Mouse (Mus musculus): ENCODE data around the gene Rarres1. TPM values are rescaled to one million over a fixed set of nuclear protein-coding genes. Genes with fewer than 3 reads are reported as not detected.

Rarres1 gene
- total RNA-seq, 2 experiments from 2014 or later = 1.3 to 1.5 TPM

DNA sequence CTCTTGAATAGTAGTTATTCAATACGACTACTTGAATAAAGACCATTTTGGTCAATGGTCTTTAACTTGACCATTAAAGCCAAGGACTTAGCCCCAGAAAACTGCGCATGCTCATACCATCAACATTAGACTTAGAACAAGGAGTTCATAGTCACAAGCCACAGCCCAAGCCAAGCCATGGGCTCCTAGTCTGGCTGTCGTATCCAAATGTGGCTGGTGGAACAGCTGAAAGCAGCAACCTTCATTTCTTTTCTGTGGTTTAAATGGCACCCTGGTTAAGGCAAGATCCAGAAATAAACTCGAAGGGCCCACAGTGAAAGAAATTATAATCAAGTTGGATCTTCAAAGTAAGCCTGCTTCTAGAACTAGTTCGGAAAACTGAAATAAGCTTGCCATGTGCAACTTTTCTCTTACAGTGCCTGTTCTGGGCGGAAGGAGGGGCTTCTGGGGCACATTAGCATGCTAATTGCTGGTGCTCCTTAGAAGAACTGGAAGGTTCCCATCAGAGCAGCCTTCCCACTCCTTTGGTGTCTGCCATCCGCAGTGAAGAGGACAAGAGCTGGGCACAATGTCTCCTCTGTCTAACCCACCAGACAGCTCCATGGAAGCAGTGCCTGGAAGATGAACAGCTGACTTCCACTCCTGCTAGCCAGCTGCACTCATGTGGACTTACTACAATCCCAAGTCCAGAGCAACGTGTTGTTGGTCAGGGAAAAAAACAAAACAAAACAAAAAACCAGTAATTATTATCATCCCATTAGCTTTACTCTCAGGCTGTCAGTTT, 23.0 kb downstream of the Rarres1 start:
- DNase-seq = no peak

DNA sequence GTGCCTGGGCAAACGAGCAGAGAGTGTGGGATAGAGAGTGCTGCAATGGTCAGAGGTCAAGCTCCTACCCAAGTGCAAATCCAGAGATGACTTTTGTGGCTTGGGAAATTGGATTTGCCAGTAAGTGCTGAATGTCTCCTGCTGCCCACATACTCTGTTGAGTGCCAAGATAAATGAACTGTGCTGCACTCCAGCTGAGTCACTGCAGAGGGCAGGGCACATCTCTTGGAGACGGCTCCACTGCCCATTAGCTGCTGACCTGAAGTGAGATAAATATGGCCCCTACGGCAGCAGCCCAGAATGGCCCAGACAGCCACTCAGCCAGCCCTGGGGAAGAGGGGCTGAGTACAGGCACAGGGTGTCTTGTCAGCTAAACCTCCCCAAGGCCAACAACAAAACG, 25.2 kb downstream of the Rarres1 start:
- no peak for DNase-seq

DNA sequence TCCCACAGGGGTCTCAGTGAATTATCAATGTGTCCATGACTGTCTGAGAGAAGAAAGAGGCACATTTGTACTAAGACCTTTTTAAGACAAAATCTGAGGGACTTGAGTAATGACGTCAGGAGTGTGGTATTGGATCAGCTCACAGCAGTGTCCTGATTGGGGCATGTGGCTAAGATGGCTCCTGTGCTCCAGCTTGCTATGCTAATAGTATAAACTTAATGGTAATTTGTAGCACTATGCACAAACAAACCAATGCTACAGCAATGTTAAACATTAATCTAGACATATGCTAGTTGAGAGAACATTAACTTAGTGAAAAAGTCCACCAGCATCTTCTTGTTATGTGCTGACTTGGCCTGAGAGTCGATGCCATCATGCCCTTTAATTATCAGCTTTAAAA, 30.1 kb downstream of the Rarres1 start:
- no peak for DNase-seq

DNA sequence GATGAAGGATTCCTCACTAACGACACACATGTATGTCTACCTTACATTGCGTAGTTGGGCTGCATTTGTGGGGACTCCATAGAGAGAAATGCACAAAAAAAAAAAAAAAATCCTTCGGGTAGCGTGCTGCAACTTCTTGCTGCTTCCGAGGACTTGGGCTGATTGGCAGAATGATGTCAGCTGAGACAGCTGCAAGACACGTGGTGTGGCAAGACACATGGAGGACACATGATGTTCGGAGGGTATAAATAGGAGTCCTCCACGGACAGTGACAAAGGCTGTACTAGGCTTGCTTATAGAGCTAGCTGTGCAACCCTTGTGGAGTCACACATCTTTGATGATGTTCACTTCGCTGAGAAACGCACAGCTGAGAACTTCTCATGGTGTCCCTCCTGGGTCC, 32.9 kb downstream of the Rarres1 start:
- DNase-seq = no peak

DNA sequence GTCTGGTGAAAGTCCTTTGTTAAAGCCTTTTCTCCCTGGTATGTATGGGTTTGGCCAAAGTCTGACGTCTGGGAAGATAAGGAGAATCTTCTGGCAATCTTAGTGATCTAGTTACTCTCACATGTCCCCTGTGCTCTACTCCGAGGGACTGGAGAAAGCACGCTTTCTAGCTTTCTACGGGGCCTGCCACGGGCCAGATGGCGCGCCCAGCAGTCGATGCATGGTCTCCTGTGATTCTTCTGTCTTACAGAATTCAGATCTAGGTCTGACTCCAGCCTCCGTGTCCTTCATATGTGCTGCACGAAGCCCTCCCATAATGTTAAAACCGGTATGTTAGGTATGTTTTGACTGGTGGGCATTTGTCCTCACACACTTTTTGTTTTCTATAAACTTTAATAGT, 35.5 kb downstream of the Rarres1 start:
- DNase-seq = no peak

DNA sequence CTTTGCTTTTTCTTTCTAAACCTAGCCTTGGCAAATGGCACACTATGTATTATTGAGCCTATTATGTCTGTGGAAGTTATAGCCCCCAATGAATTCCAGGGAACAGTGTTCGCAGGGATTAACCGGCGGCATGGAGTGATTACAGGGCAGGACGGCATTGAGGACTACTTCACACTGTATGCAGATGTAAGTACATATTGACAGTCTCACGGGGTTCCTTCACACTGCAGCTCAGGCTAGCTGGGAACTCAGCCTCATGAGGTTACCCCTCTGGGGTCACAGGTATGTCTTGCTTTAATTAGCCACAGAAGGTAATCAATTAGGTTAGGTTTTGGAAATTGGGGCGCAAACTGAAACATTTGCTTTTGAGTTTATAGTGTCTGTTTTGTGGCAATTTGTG, 41.9 kb downstream of the Rarres1 start:
- DNase-seq = no peak

DNA sequence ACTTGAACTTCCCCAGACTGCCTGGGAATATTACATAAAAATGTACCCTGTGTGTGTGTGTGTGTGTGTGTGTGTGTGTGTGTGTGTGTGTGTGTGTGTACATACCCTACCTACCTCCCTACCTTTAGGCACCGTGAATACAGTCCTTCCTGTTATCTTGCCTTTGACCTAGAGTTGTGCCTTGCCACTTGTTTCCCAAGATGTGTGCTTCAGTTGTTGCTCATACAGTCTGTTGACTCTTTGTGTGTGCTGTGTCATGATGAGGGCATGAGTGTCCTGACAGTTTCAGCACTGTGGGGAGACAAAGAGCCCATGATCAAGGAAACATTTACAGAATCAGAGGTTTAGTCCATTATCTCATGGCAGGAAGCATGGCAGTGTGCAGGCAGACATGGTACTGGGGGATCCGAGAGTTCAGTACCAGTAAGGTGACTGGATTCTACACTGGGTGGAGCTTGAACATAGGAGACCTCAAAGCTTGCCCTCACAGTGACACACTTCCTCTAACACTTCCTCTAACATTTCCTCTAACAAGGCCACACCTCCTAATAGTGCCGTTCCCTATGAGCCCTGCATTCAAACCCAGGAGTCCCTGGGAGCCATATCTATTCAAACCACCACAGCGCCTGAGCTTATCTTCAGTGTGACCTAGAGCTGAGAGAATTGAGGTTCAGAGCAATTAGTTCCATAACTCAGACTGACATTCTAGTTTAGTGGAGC, 43.8 kb downstream of the Rarres1 start:
- DNase-seq = no peak

DNA sequence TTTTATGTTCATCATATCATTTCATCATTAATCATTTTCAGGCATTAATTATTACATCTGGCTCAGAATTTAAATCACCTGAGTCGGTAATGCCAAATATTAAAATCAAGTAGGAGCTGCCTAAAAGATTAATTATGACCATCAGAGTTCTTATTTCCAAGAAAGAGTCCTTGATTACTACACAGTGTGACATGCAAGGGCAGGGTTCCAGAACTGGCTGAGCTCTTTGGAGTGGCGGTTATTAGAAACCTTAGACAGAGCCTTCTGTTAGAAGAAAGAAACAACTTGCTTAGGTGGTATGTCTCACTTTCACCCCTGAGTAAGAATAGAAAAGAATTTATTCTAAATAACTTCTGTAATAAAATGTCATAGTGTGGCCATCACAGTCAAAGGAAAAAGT, 48.0 kb downstream of the Rarres1 start:
- DNase-seq = no peak

DNA sequence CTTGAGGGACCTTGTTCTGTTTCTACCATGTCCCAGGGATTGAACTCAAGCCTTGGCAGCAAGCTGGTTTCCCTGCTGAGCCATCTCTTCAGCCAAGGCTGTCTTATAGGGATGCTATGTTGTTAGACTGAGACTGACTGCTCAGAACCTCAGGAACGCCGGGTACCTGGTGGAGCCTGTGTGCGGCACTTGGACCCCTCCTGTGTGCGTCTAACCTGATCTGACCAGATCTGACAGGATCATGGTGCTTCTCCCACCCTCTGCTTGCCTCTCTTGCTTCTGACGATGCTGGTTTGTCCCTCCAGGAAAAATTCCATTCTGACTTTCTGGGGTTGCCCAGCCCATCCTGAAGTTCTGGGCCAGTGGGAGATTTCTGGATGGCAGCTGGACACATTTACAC, 48.7 kb downstream of the Rarres1 start:
- DNase-seq = no peak

DNA sequence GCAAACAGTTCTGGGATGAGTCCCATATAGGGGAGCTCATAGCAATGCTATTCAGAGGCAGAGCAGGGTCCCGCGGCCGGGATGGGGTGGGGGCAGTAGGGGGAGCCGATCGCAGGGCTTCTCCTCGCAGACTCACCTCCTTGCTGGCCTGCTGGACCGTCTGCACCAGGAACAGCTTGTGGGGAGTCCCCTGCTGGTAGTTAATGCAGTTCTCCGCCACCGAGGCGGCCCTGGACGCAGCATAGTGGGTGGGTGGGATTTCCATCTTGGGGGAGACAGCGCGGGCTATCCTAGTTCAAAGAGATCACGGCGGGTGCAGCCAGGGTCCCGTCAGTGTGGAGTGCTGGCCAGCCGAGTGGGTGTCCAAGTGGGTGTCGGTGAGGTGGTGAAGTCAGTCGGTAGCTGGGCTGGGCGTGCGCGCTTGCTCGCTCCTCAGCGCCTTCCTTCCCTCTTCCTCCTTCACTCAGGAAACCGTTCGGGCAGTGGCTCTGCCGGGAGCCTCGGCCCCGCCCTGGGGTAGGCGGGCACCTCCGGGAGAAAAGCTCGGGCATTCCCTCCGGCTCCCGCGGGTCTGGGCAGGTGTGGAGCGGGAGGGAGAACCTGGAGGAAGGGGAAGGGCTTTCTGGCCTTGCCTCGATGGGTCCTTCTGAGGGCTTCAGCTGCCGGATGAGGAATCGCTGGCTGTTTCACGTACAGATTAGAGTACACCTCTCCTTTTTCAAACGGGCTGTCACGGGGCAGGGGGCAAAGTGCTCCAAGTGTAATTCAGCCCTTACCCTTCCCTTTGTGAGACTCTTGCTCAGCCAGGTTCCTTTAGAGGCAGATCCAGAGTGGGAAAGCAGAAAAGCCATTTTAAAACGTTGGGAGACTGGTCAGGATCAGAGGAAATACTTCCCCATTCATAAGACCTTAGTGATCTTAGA, 51.6 kb downstream of the Rarres1 start, which contains the start of gene Lxn:
TSS of gene Lxn (minus strand) at position 477 of the 923 bp plus-strand sequence.
- peak; percentile 57 to 63 for DNase-seq

DNA sequence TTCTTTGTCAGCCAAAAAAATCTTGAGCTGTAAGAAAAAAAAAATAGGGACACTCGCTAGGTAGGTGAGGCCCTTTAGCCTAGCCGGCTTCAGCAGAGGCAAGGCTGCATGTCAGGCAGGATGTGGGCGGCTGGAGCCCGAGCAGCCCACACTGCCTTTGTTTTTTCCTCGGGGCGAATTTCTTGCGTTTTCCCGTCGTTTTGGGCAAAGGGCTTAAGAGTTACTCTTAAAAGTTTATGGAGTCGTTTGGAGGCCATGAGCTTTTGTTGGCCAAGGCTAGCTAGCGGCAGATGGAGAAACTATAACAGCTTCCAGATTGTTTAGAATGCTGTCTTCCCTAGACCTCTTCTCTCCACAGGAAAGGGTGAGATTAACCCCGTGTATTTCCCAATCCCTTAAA, 52.3 kb downstream of the Rarres1 start:
- no peak for DNase-seq

DNA sequence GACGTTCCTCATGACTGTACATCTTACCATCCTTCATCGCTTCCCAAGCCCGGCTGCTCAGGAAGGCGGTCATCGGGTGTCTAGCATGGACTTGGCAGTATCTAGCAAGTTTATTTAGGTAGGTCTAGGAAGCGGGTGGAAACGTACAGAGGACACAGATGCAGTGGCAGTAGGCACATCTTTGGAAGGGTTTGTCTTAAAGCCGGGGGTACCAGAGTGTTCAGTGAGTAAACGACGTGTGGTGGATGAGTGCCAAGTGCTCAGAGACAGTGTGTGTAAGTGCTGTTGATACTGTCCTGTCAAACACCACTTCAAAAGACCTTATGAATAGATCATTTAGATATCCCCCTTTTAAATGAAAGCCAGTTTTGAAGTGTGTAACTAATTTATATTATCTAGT, 52.7 kb downstream of the Rarres1 start:
- DNase-seq = no peak

DNA sequence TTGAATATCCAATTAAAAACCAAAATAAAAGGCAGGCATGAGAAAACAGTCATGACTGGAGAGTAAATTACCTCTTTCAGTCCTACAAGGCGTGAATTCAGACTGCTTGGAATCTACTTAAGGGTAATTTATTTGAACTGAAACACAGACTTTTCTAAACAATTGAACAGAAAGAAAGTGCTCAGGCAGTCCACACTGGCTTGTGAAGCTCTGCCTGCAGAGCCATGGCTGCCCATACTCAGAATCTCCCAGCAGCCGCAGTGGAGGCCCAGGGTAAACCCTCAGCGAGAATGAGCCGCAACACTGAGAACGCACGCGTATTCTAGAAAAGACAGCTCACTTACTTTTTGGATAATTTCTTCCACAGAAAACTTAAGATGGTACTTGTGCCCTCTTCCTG, 53.3 kb downstream of the Rarres1 start:
- DNase-seq = no peak

DNA sequence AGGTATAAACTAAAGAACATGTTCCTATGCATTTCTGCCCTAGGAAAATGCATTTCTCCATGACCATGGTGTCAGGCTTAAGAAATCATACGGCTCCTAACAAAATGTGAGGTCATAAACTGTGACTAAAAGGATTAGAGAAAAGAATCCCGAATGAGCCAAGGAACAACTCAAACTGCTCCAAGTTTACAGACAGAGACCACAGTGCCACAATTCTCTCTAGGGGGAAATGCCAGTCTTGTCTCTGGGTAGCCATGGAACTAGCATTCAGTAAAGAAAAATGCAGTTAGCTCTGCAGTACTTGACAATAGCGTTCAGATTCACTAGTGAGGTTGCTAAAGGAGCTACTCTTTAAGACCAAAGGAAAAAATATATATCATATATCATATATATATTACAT, 55.4 kb downstream of the Rarres1 start:
- DNase-seq = no peak

DNA sequence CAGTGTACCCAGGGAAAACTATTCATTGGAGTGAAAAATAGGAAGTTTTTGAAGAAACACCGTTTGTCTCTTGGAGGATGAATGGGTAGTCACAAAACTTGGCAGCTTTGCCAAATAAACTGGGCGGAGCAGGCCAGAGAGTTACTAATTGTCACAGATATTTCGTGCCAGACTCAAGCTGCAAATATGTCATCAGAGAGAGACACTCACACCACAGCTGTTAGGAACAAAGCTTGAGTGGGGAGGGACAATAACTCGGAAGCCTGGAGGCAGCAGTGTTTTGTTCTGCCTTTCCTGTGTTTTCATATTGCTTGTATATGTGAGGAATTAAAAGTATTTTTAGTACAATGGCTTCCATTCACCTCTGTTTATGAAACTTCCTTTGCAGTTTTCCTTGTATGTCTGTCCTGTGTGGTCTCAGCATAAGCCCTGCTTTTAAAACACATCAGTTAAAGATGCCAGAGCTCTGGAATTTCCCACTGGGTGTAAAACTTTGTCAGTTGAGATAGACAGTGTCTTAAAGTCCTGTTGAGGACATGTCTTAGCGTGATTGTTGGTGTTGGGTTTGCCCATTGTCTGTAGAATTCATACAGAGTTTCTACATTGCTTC, 64.6 kb downstream of the Rarres1 start:
- no peak for DNase-seq

DNA sequence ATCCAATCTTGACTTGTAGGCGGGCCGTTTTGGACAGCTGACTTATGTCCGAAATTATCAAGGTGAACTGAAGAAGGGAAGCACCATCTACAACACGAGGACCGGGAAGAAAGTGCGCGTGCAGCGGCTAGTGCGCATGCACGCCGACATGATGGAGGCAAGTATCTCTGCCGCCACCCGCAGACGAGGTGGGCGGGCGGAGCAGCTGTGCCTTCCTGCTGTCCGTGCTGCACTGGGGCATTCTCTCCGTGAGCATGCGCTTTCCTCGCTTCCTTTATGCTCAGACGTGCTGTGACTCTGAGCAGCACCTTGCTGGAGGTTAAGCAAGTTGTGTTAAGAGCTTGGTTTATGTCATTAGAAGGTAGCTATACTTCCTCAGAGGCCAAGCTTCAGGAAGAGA, 65.7 kb downstream of the Rarres1 start:
- DNase-seq = peak in 1 of 2 experiments; percentile 47

DNA sequence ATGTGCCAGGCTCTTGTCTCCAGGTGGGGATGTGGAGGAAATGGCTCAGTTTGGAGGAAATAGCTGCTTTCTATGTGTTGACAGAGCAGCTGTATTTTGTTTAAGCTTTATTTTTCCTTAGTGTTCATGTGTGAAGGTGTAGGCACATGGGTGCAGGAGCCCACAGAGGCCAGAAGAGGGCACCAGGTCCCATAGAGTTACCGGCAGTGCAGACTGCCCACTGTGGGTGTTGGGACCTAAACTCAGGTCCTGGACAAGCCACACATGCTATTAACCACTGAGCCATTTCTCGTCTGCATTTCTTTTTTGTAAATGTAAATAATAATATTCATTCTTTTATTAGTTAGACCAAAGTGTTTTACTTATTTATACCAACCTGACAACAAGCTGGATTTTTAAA, 68.2 kb downstream of the Rarres1 start:
- DNase-seq = no peak

DNA sequence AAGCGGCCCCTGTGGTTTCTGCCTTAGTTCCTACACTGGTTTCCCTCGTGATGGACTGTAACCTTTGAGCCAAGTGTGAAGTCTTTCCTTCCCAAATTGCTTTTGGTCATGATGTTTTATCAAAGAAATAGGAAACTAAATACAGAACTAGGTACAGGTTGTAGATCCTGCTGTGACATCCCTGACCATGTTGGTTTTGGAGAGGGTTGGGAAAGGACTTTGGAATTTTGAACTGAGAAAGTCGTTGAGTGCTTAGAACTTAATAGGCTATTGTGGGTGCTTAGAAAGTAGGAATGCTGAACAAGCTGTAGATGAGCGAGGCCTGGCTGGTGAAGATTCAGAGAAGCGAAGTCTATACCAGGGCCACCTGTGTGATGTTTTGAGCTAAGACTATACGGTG, 81.3 kb downstream of the Rarres1 start:
- DNase-seq = no peak

DNA sequence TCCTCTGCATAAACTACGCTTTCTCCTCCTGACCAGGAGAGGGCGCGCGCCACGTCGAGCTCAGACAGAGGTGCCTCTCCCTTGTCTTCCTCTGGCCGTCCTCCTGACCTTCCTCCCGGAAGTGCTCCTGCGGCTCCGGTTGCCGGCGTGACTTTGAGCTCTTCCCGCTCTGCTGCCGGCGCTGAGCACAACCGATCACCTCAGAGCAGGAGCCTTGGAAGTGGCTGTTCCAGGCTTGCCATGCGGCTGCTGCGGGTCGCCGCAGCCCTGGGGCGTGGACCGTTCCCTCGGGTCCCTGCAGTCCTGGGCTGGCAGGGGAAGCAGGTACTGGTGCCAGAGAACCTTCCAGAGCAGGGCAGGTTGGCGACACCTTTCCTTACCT, 85.3 kb downstream of the Rarres1 start, which contains the start of gene Gfm1:
TSS of gene Gfm1 (plus strand) at position 98 of the 382 bp plus-strand sequence.
- peak; percentile 83 to 87 for DNase-seq

DNA sequence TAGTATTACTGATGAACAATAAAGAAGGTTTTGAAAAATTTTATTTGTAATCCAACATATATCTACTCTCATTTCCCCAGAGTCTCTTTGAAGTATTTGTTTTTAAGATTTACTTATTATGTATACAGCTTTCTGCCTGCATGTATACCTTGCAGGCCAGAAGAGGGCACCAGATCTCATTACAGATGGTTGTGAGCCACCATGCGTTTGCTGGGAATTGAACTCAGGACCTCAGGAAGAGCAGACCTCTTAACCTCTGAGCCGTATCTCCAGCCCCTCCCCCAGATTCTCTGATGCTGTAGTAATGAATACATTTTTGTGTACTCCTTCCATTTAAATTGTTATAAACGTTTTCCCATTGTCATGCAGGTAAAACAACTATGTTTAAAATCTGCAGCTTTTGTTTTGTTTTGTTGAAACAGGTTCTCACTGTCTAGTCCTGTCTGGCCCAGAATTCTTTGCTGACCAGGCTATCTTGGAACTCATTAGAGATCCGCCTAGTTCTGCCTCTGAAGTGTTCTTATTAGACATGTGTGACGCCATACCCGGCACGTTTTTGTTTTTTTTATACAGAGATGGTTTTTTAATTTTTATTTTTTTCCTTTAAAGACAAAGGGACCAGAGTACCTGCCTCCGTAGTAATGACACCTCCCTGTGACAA, 85.9 kb downstream of the Rarres1 start:
- no peak for DNase-seq

All from layer of hippocampus, postnatal 36 days (tissue).